Mouse (Mus musculus) lung, postnatal 36 days (tissue): ENCODE data around the gene Svs2.
"Not testable (repeated sequence)": the region's sequence is repeated elsewhere in the genome, so short reads cannot be mapped to it uniquely, and the experiment has no call there.

Experiments
- DNase-seq: peaks from one replicate; pipeline ENCODE4 v3.0.0; 2022; ENCODE audit warnings: mixed read lengths

The Svs2 gene

GRCm38 (mm10) chr2:164238366-164238765 is at the start of gene Svs2:
Gene Svs2, minus strand, starts transcription at chr2:164238466.
- DNase-seq: no peak

GRCm38 (mm10) chr2:164278359-164278758 is 40.1 kb upstream of the Svs2 start, which contains the start of gene Svs4:
Gene Svs4, minus strand, starts transcription at chr2:164278459.
- no peak for DNase-seq

- DNase-seq: not testable (repeated sequence)
These were observed 18.3 kb upstream of the Svs2 start, which contains the start of gene Svs3b for GRCm38 (mm10) chr2:164256540-164256939. Gene Svs3b, minus strand, starts transcription at chr2:164256640.

DNA sequence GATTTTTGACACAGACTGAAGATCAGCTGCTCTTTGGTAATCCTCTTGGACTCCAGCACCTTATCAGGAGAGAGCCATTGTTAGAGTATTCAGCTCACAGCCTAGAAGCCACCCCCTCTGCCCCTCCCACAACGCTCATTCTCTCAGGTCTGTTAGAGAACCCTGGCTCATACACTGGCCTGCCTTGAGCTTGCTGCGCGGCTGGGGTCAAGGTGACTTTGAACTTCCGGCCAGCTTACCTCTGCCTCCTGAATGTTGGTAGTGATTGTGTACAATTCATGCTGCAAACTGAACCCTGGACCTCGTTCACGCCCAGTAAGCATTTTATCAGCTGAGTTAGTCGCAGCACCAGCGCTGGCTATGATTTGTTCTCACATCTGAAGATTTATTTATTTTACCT is 5.6 kb downstream of the Svs2 start:
- no peak for DNase-seq

GRCm38 (mm10) chr2:164228361-164229070 is 9.8 kb downstream of the Svs2 start:
- no peak for DNase-seq

GRCm38 (mm10) chr2:164221522-164221921 is 16.7 kb downstream of the Svs2 start, which contains the start of gene Wfdc15b:
Gene Wfdc15b, minus strand, starts transcription at chr2:164221660.
- no peak for DNase-seq

GRCm38 (mm10) chr2:164219295-164219694 is 19.0 kb downstream of the Svs2 start:
- DNase-seq: no peak

- no peak for DNase-seq
These were observed 25.6 kb downstream of the Svs2 start for GRCm38 (mm10) chr2:164212711-164213110.

GRCm38 (mm10) chr2:164210892-164211291 is 27.4 kb downstream of the Svs2 start:
- no peak for DNase-seq

- DNase-seq: no peak
These were observed 31.6 kb downstream of the Svs2 start for GRCm38 (mm10) chr2:164206676-164207075.

DNA sequence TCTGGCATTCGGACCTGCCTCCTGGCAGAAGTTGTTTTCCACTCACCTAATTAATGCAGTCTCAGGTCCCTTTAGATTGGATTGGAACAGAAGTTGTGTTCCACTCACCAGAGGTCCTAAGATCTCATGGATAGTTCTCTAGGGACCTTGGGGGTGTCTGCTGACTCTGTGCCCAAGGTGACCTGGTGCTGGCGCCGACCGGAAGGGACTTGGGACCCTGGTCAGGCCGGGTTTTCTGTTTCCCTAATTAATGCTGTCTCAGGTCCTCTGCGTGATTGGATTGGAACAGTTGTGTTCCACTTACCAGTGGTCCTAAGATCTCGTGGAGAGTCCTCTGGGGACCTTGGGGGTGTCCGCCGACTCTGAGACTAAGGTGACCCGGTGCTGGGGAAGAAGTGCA is 32.3 kb downstream of the Svs2 start:
- DNase-seq: not testable (repeated sequence)

DNA sequence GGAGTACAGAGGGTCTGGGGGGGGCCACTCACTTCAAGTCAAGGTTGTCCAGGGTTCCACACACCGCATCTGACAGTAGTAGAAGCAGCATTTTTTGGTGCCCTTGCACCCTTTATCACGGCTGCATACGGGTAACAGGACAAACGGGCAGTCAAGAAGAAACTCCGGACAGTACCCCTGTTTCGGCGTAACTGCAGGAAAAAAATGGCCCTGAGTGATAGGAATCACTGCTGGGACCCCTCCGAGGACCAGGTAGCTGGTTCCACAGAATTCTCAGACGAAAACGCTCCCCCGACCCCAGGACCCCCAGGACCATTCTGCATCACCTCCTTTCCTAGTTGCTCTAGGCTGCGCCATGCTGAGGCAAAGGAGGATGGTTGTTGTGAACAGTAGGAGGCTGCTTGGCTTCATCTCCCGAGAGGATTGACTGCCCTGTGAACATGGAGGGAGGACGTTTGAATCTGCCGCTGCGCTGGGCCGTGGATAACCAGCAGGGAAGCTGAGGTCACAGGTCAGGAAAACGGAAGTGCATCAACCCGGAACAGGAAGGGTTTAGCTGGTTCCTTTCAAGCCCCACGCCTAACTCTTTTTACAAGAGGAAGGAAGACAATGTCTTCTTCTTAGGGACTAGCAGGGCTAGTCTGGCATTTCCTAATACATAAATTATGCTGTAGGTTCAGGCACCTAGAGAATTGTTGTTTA is 38.5 kb downstream of the Svs2 start, which contains the start of gene Wfdc15a:
Gene Wfdc15a, minus strand, starts transcription at position 505 of the 702 bp plus-strand sequence.
- no peak for DNase-seq

GRCm38 (mm10) chr2:164196700-164196990 is 41.6 kb downstream of the Svs2 start:
- no peak for DNase-seq

GRCm38 (mm10) chr2:164195971-164196699 is 42.1 kb downstream of the Svs2 start:
- no peak for DNase-seq

- no peak for DNase-seq
These were observed 43.2 kb downstream of the Svs2 start for GRCm38 (mm10) chr2:164194959-164195630.

DNA sequence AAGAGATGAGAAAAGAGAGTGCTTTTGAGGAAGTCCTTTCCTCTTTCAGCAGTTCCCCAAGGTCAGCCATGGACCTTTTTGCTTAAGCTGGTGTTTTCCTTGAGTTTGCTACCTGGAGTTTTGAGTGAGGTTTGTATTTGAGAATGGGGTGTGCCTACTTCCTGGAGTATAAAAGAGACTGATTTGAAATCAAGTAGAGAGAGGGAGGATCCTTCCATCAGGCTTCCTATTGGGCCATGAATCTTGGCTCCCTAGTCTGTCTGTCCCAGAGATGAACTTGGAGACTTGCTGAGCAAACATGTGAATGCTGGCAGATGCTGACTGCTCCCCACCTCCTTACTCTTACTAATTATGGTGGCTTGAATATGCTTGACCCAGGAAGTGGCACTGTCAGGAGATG is 46.0 kb downstream of the Svs2 start:
- DNase-seq: no peak

- peak; percentile 59 for DNase-seq
These were observed 47.7 kb downstream of the Svs2 start, which contains the start of gene Wfdc12 for GRCm38 (mm10) chr2:164190576-164190975. Gene Wfdc12, minus strand, starts transcription at chr2:164190608.

GRCm38 (mm10) chr2:164188722-164189121 is 49.5 kb downstream of the Svs2 start:
- DNase-seq: peak; percentile 21
